Mouse (Mus musculus): Measurements from ENCODE around the gene Cldn13. TPM values are rescaled to one million over a fixed set of nuclear protein-coding genes. Genes with fewer than 3 reads are reported as not detected.
"Not testable (repeated sequence)": the region's sequence is repeated elsewhere in the genome, so short reads cannot be mapped to it uniquely, and the experiment has no call there.

Gene Cldn13
- 0.29 and 0.49 TPM in 2 replicates for polyA plus RNA-seq (2015; fragmentation: Nextera tagmentation; extraction: Ambion mirVana)

GRCm38 (mm10) chr5:134915311-134915710 lies at the start of gene Cldn13:
Gene Cldn13 (minus strand): TSS chr5:134915526.
- no peak within 1 kb of the TSS for H3K9ac ChIP-seq
- H3K9me3 ChIP-seq = no peaks in the 10 kb centered on the region
- ATAC-seq (ENCODE audit: low read depth) = no peak
- H3K27ac ChIP-seq (replicated peaks) = no peak within 1 kb of the TSS
- H3K4me3 ChIP-seq = no peak within 1 kb of the TSS
- H3K36me3 ChIP-seq = no peaks in the 10 kb centered on the region
- no peak within 1 kb of the TSS for H3K4me2 ChIP-seq
- WGBS = 84% methylated on average over 8 of the region's 8 CpGs
- H3K4me1 ChIP-seq (replicated peaks) = no peaks in the 10 kb centered on the region
- no peaks in the 10 kb centered on the region for H3K27me3 ChIP-seq

- H3K4me3 ChIP-seq; ATAC-seq (ENCODE audit: low read depth); H3K9ac ChIP-seq; H3K27ac ChIP-seq (replicated peaks); H3K36me3 ChIP-seq; H3K4me2 ChIP-seq; H3K9me3 ChIP-seq: not testable (repeated sequence)
- Histone ChIP-seq H3K4me1 (replicated peaks) (peaks cover 11% of the 10 kb centered on the region), H3K27me3 (peaks cover 18% of the 10 kb centered on the region)
These were observed 49.3 kb upstream of the Cldn13 start for GRCm38 (mm10) chr5:134964655-134965054.

GRCm38 (mm10) chr5:134963546-134963945 lies 48.2 kb upstream of the Cldn13 start:
- no peak overlapping the region for H3K4me3 ChIP-seq
- no peak overlapping the region for H3K27ac ChIP-seq (replicated peaks)
- peaks cover 15% of the 10 kb centered on the region for H3K27me3 ChIP-seq
- no peaks in the 10 kb centered on the region for H3K36me3 ChIP-seq
- H3K9me3 ChIP-seq = no peaks in the 10 kb centered on the region
- ATAC-seq (ENCODE audit: low read depth) = no peak
- no peak overlapping the region for H3K4me2 ChIP-seq
- peaks cover 11% of the 10 kb centered on the region for H3K4me1 ChIP-seq (replicated peaks)
- no peak overlapping the region for H3K9ac ChIP-seq
- WGBS = 33% methylated on average over 5 of the region's 5 CpGs

- ATAC-seq (ENCODE audit: low read depth) = no peak
- WGBS = 95% methylated on average over 2 of the region's 2 CpGs
These were observed 46.2 kb upstream of the Cldn13 start for GRCm38 (mm10) chr5:134961519-134961918.

GRCm38 (mm10) chr5:134960430-134960829 lies 45.1 kb upstream of the Cldn13 start:
- H3K9me3 ChIP-seq = no peaks in the 10 kb centered on the region
- no peaks in the 10 kb centered on the region for H3K4me1 ChIP-seq (replicated peaks)
- H3K4me2 ChIP-seq = no peak overlapping the region
- no peak for ATAC-seq (ENCODE audit: low read depth)
- 76% methylated on average over 2 of the region's 2 CpGs for WGBS
- H3K27me3 ChIP-seq = no peaks in the 10 kb centered on the region
- no peak overlapping the region for H3K27ac ChIP-seq (replicated peaks)
- H3K4me3 ChIP-seq = no peak overlapping the region
- no peaks in the 10 kb centered on the region for H3K36me3 ChIP-seq
- no peak overlapping the region for H3K9ac ChIP-seq

More at GRCm38 (mm10) chr5:134961519-134961918, 46.2 kb upstream of the Cldn13 start:
- H3K27me3 ChIP-seq = peaks cover 3% of the 10 kb centered on the region; the same call in 1 of the 2 replicates
- peaks cover 9% of the 10 kb centered on the region for H3K4me1 ChIP-seq (replicated peaks)
- H3K4me2 ChIP-seq = no peak overlapping the region
- no peaks in the 10 kb centered on the region for H3K9me3 ChIP-seq
- no peak overlapping the region for H3K9ac ChIP-seq
- no peak overlapping the region for H3K4me3 ChIP-seq
- no peaks in the 10 kb centered on the region for H3K36me3 ChIP-seq
- H3K27ac ChIP-seq (replicated peaks) = no peak overlapping the region

- ATAC-seq (ENCODE audit: low read depth) = no peak
- Histone ChIP-seq H3K9ac (no peak overlapping the region), H3K4me3 (no peak overlapping the region), H3K27me3 (no peaks in the 10 kb centered on the region), H3K4me1 (replicated peaks) (no peaks in the 10 kb centered on the region), H3K36me3 (no peaks in the 10 kb centered on the region), H3K9me3 (no peaks in the 10 kb centered on the region), H3K4me2 (no peak overlapping the region), H3K27ac (replicated peaks) (no peak overlapping the region)
- 84% methylated on average over 7 of the region's 7 CpGs for WGBS
These were observed 43.8 kb upstream of the Cldn13 start for GRCm38 (mm10) chr5:134959114-134959513.

- WGBS = 90% methylated on average over 5 of the region's 5 CpGs
- Histone ChIP-seq H3K36me3 (no peaks in the 10 kb centered on the region), H3K4me3 (no peak overlapping the region), H3K9me3 (no peaks in the 10 kb centered on the region), H3K27me3 (no peaks in the 10 kb centered on the region), H3K27ac (replicated peaks) (no peak overlapping the region), H3K9ac (no peak overlapping the region), H3K4me2 (no peak overlapping the region), H3K4me1 (replicated peaks) (no peaks in the 10 kb centered on the region)
- ATAC-seq (ENCODE audit: low read depth) = no peak
These were observed 40.2 kb upstream of the Cldn13 start for GRCm38 (mm10) chr5:134955491-134955890.

- no peaks in the 10 kb centered on the region for H3K9me3 ChIP-seq
- no peak overlapping the region for H3K4me2 ChIP-seq
- H3K27ac ChIP-seq (replicated peaks) = no peak overlapping the region
- 48% methylated on average over 19 of the region's 19 CpGs for WGBS
- no peak for ATAC-seq (ENCODE audit: low read depth)
- no peak overlapping the region for H3K4me3 ChIP-seq
- peaks cover 21% of the 10 kb centered on the region for H3K27me3 ChIP-seq
- H3K4me1 ChIP-seq (replicated peaks) = peaks cover 8% of the 10 kb centered on the region; the same call in 1 of the 2 replicates
- H3K9ac ChIP-seq = no peak overlapping the region
- no peaks in the 10 kb centered on the region for H3K36me3 ChIP-seq
These were observed 35.9 kb upstream of the Cldn13 start for GRCm38 (mm10) chr5:134951053-134951884.

GRCm38 (mm10) chr5:134948085-134948439 lies 32.7 kb upstream of the Cldn13 start:
- H3K9ac ChIP-seq = no peak overlapping the region
- H3K36me3 ChIP-seq = no peaks in the 10 kb centered on the region
- H3K27me3 ChIP-seq = peaks cover 44% of the 10 kb centered on the region
- H3K4me3 ChIP-seq = no peak overlapping the region
- H3K4me2 ChIP-seq = no peak overlapping the region
- WGBS = 63% methylated on average over 4 of the region's 4 CpGs
- H3K9me3 ChIP-seq = no peaks in the 10 kb centered on the region
- ATAC-seq (ENCODE audit: low read depth) = no peak
- H3K27ac ChIP-seq (replicated peaks) = no peak overlapping the region
- H3K4me1 ChIP-seq (replicated peaks) = peaks cover 12% of the 10 kb centered on the region; the same call in 1 of the 2 replicates

- Histone ChIP-seq H3K9me3 (no peaks in the 10 kb centered on the region), H3K36me3 (no peaks in the 10 kb centered on the region), H3K4me3 (no peak overlapping the region), H3K9ac (no peak overlapping the region), H3K4me1 (replicated peaks) (peaks cover 12% of the 10 kb centered on the region; the same call in 1 of the 2 replicates), H3K27ac (replicated peaks) (no peak overlapping the region), H3K27me3 (peaks cover 44% of the 10 kb centered on the region), H3K4me2 (no peak overlapping the region)
- ATAC-seq (ENCODE audit: low read depth) = no peak
- 75% methylated on average over 5 of the region's 5 CpGs for WGBS
These were observed 32.2 kb upstream of the Cldn13 start for GRCm38 (mm10) chr5:134947420-134948084.

- no peak within 1 kb of the TSS for H3K27ac ChIP-seq (replicated peaks)
- H3K9me3 ChIP-seq = no peaks in the 10 kb centered on the region
- H3K9ac ChIP-seq = no peak within 1 kb of the TSS
- peaks cover 12% of the 10 kb centered on the region; the same call in 1 of the 2 replicates for H3K4me1 ChIP-seq (replicated peaks)
- WGBS = 7% methylated on average over 11 of the region's 11 CpGs
- H3K27me3 ChIP-seq = peaks cover 44% of the 10 kb centered on the region
- no peak within 1 kb of the TSS for H3K4me3 ChIP-seq
- ATAC-seq (ENCODE audit: low read depth) = no peak
- no peaks in the 10 kb centered on the region for H3K36me3 ChIP-seq
- H3K4me2 ChIP-seq = no peak within 1 kb of the TSS
These were observed 31.5 kb upstream of the Cldn13 start, which contains the start of gene Cldn4 for GRCm38 (mm10) chr5:134946857-134947255. Gene Cldn4 (minus strand): TSS chr5:134946934.

GRCm38 (mm10) chr5:134946063-134946856 lies 30.9 kb upstream of the Cldn13 start:
- H3K9ac ChIP-seq = no peak overlapping the region
- ATAC-seq (ENCODE audit: low read depth) = no peak
- H3K27ac ChIP-seq (replicated peaks) = no peak overlapping the region
- H3K4me1 ChIP-seq (replicated peaks) = peaks cover 12% of the 10 kb centered on the region; the same call in 1 of the 2 replicates
- H3K36me3 ChIP-seq = no peaks in the 10 kb centered on the region
- no peaks in the 10 kb centered on the region for H3K9me3 ChIP-seq
- 19% methylated on average over 43 of the region's 43 CpGs for WGBS
- peaks cover 44% of the 10 kb centered on the region for H3K27me3 ChIP-seq
- no peak overlapping the region for H3K4me2 ChIP-seq
- no peak overlapping the region for H3K4me3 ChIP-seq
